Mouse (Mus musculus) lung, adult 2 months (tissue): ENCODE measurements at regions not wholly inside any gene's neighbourhood (a gene's known extent, or its start where the extent isn't known, plus 50 kb on each side); places are given as distances from the start of the nearest gene placed in this dataset.

Source experiments
- DNase-seq: peaks from one replicate; pipeline ENCODE4 v3.0.0; 2022
- H3K4me1 ChIP-seq: fragments of 200-500 bp; 2 replicates; pipeline ENCODE4 v1.6.1; 2011; ENCODE audit warnings: low read length; ENCODE audit not compliant: control insufficient read depth, insufficient read depth
- H3K4me3 ChIP-seq: fragments of 200-500 bp; replicated peaks from 2 replicates; pipeline ENCODE3; 2011; ENCODE audit warnings: low read depth, mild to moderate bottlenecking, control low read depth, low read length; ENCODE audit errors: extremely low read depth
- CTCF ChIP-seq: fragments of 200-500 bp; IDR thresholded peaks from 2 replicates; pipeline ENCODE4 v1.5.1; 2011; ENCODE audit warnings: mild to moderate bottlenecking, low read length, control low read depth; ENCODE audit not compliant: insufficient read depth
- POLR2A ChIP-seq: fragments of 200-500 bp; IDR thresholded peaks from 2 replicates; pipeline ENCODE4 v1.6.1; 2011; ENCODE audit warnings: low read depth, mild to moderate bottlenecking, control low read depth, low read length, borderline replicate concordance; ENCODE audit errors: extremely low read depth
- WGBS: fragments of 180-500 bp; shearing (Covaris S2); methylation state at CpG from one replicate; pipeline ENCODE4 v1.1.7; 2018; 5-methylcytosine and 5-hydroxymethylcytosine counted together

- WGBS, result 58% methylated on average over 1 of the region's 1 CpGs
- TF ChIP-seq POLR2A (no peak), CTCF (no peak)
These were observed 267.8 kb downstream of the Rps24 start for GRCm38 (mm10) chr14:24754753-24755152.

GRCm38 (mm10) chr14:24755426-24756117 lies 268.6 kb downstream of the Rps24 start:
- no peak for DNase-seq
- 89% methylated on average over 12 of the region's 12 CpGs for WGBS
- no peak overlapping the region for H3K4me3 ChIP-seq
- H3K4me1 ChIP-seq, result no peaks in the 10 kb centered on the region; the same call in 1 of the 2 replicates
- TF ChIP-seq POLR2A (no peak), CTCF (no peak)

More at GRCm38 (mm10) chr14:24754753-24755152, 267.8 kb downstream of the Rps24 start:
- no peak overlapping the region for H3K4me3 ChIP-seq
- no peak for DNase-seq
- H3K4me1 ChIP-seq, result no peaks in the 10 kb centered on the region; the same call in 1 of the 2 replicates

- no peak for DNase-seq
- no peak overlapping the region for H3K4me3 ChIP-seq
- TF ChIP-seq CTCF (no peak), POLR2A (no peak)
- no peaks in the 10 kb centered on the region; the same call in 1 of the 2 replicates for H3K4me1 ChIP-seq
- 19% methylated on average over 1 of the region's 1 CpGs for WGBS
These were observed 270.4 kb downstream of the Rps24 start for GRCm38 (mm10) chr14:24757302-24757701.

- no peak for TF ChIP-seq POLR2A
- TF ChIP-seq CTCF, result no peak
- WGBS, result 24% methylated on average over 1 of the region's 1 CpGs
- Histone ChIP-seq H3K4me3 (no peak overlapping the region), H3K4me1 (no peaks in the 10 kb centered on the region; the same call in 1 of the 2 replicates)
- no peak for DNase-seq
These were observed 270.9 kb downstream of the Rps24 start for GRCm38 (mm10) chr14:24757843-24758242.

GRCm38 (mm10) chr14:24760926-24761325 lies 274.0 kb downstream of the Rps24 start:
- Histone ChIP-seq H3K4me1 (no peaks in the 10 kb centered on the region; the same call in 1 of the 2 replicates), H3K4me3 (no peak overlapping the region)
- DNase-seq, result no peak
- WGBS, result 83% methylated on average over 1 of the region's 1 CpGs
- TF ChIP-seq CTCF, result no peak
- TF ChIP-seq POLR2A, result no peak

GRCm38 (mm10) chr14:24762468-24763274 lies 275.7 kb downstream of the Rps24 start:
- no peak for DNase-seq
- Histone ChIP-seq H3K4me3 (no peak overlapping the region), H3K4me1 (no peaks in the 10 kb centered on the region; the same call in 1 of the 2 replicates)
- WGBS, result 35% methylated on average over 7 of the region's 7 CpGs
- TF ChIP-seq POLR2A (no peak), CTCF (no peak)

- no peaks in the 10 kb centered on the region; the same call in 1 of the 2 replicates for H3K4me1 ChIP-seq
- TF ChIP-seq POLR2A (no peak), CTCF (no peak)
- DNase-seq, result no peak
- WGBS, result 54% methylated on average over 9 of the region's 9 CpGs
- no peak overlapping the region for H3K4me3 ChIP-seq
These were observed 276.4 kb downstream of the Rps24 start for GRCm38 (mm10) chr14:24763275-24763812.

GRCm38 (mm10) chr14:24763845-24764244 lies 276.9 kb downstream of the Rps24 start:
- DNase-seq, result no peak
- TF ChIP-seq POLR2A, result no peak
- no peak for TF ChIP-seq CTCF
- WGBS, result 36% methylated on average over 7 of the region's 7 CpGs
- no peak overlapping the region for H3K4me3 ChIP-seq
- H3K4me1 ChIP-seq, result no peaks in the 10 kb centered on the region

- H3K4me3 ChIP-seq, result no peak overlapping the region
- no peak for DNase-seq
- 75% methylated on average over 3 of the region's 3 CpGs for WGBS
- TF ChIP-seq POLR2A, result no peak
- no peaks in the 10 kb centered on the region for H3K4me1 ChIP-seq
These were observed 279.3 kb downstream of the Rps24 start for GRCm38 (mm10) chr14:24766260-24766659.
